Mouse (Mus musculus) midbrain, embryonic 10.5 days (tissue): ENCODE measurements at regions not wholly inside any gene's neighbourhood (a gene's known extent, or its start where the extent isn't known, plus 50 kb on each side); places are given as distances from the start of the nearest gene placed in this dataset.

Source experiments
- DNase-seq: peaks from one replicate; pipeline ENCODE4 v3.0.0-alpha.2; 2017; ENCODE audit warnings: low spot score
- H3K27ac ChIP-seq: fragments of 300-500 bp; sonication (generic); replicated peaks from 2 replicates; pipeline ENCODE4 v1.5.1; 2016; ENCODE audit warnings: mild to moderate bottlenecking
- H3K27me3 ChIP-seq: fragments of 300-500 bp; sonication (generic); 2 replicates; pipeline ENCODE4 v1.6.1; 2016; ENCODE audit warnings: low read depth, mild to moderate bottlenecking; ENCODE audit not compliant: poor library complexity, severe bottlenecking
- H3K36me3 ChIP-seq: fragments of 300-500 bp; sonication (generic); 2 replicates; pipeline ENCODE4 v1.6.1; 2016; ENCODE audit warnings: mild to moderate bottlenecking, moderate library complexity
- H3K4me1 ChIP-seq: fragments of 300-500 bp; sonication (generic); 2 replicates; pipeline ENCODE4 v1.6.1; 2016
- H3K4me3 ChIP-seq: fragments of 300-500 bp; sonication (generic); 2 replicates; pipeline ENCODE4 v1.5.1; 2016; ENCODE audit warnings: mild to moderate bottlenecking, moderate library complexity
- H3K9me3 ChIP-seq: fragments of 300-500 bp; sonication (generic); replicated peaks from 2 replicates; pipeline ENCODE4 v1.6.1; 2016; ENCODE audit warnings: mild to moderate bottlenecking
- WGBS: fragments of 180-500 bp; shearing (Covaris S2); methylation state at CpG from one replicate; pipeline ENCODE4 v1.1.7; 2016; 5-methylcytosine and 5-hydroxymethylcytosine counted together

DNA sequence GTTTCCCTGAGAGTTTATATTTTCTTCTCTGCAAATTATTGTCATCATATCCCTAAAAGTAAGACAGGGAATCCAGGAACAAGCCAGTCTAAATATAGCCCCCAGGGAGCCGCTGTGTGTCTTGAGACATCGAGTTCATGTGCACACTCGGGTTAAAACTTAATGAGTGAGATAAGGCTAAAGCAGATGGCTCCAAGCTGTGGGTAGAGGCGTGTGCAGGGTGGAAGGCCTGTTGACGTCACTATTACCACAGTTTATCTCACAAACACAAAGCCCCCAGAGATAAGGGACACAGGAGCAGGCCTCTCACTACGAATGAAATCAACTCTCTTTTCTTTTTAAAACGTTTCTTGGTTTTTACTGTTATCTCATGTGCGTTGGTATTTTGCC lies 218.6 kb upstream of the Hes1 start:
- Histone ChIP-seq H3K4me3 (no peak overlapping the region), H3K27ac (0 out of 2 replicates have a peak overlapping the region, but pooled peaks have one; percentile 1), H3K27me3 (peaks cover 96% of the 10 kb centered on the region), H3K36me3 (no peaks in the 10 kb centered on the region), H3K9me3 (no peaks in the 10 kb centered on the region), H3K4me1 (peaks cover 21% of the 10 kb centered on the region)
- 49% methylated on average over 8 of the region's 8 CpGs for WGBS
- no peak for DNase-seq

DNA sequence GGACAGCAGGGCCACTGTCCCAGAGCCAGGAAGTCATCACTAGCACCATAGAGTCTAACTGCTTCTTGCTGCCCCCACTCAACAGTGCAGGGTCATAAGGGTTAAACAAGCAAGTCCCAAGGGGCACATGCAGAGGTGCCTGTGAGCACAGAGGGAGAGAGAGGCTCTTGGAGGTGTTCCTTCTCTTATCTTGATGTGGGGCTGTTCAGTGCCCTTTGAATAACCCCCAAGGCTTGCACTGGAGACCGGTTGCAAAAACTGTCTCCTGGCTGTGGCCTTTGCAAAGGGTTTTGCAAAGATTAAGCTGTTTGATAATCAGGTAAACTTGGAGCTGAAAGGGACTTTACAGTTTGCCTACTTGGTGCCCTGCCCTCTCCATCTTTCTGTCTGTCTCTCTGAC lies 217.1 kb upstream of the Hes1 start:
- Histone ChIP-seq H3K4me1 (peaks cover 36% of the 10 kb centered on the region), H3K27me3 (peaks cover 96% of the 10 kb centered on the region), H3K27ac (no peak overlapping the region), H3K9me3 (no peaks in the 10 kb centered on the region), H3K36me3 (no peaks in the 10 kb centered on the region), H3K4me3 (no peak overlapping the region)
- DNase-seq = no peak
- 54% methylated on average over 1 of the region's 1 CpGs for WGBS

DNA sequence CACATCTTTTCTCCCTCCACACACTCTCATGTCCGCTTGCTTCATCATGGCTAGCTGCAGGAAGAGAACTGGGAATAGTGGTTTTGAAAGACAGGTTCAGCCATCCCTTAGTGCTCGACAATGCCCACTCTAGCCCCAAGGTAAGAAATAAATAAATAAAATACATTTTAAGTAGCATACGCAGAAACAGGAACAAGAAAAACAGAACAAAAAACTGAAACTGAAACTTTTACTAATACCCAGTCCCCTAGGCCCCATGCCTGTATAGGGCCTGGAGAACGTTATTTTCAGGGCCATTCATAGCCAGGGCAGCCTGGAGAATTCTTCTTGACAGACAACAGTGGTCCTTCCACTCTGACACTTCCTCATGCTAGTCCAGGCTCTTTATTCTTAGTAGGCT lies 216.4 kb upstream of the Hes1 start:
- WGBS = 79% methylated on average over 4 of the region's 4 CpGs
- DNase-seq = no peak
- Histone ChIP-seq H3K27ac (no peak overlapping the region), H3K36me3 (no peaks in the 10 kb centered on the region), H3K4me3 (no peak overlapping the region), H3K4me1 (peaks cover 37% of the 10 kb centered on the region), H3K9me3 (no peaks in the 10 kb centered on the region), H3K27me3 (peaks cover 96% of the 10 kb centered on the region)

DNA sequence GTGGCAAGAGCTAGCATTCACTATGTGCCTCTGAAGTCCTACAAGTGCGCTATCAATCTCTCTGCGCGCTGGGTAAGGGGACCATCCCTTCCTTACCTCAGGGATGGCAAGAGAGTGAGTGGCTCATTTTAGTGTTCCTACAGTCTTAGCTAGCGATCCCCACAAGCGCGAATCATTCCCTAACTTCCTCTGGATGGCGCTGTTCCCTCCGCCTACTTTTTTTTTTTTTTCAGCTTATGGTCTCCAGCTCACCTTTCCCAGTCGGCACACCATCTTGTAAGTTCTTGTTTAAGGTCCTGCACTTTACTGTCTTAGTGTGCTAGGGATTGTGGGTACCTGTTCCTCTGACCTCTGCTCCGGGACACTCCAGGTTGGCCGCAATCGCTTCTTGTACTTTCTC lies 215.7 kb upstream of the Hes1 start:
- WGBS = 85% methylated on average over 12 of the region's 12 CpGs

DNA sequence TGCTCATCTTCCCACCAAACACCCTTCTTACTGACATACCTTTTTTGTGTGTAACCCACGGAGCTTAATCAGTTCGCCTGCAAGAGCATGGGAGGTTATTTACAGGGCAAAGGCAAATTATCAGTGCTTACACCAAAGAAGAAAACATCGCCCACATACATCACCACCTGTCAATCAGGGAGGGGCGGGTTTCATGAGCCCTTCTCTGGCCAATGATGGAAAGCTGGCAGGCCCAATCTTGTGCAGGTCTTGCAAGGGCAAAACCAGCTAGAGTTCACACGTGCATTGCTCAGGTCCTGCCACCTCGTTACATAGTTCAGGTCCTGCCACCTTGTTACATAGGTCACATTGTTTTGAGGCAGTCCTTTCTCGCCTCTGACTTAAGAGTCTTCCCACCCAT lies 214.7 kb upstream of the Hes1 start:
- Histone ChIP-seq H3K27ac (no peak overlapping the region), H3K4me3 (no peak overlapping the region), H3K36me3 (no peaks in the 10 kb centered on the region), H3K9me3 (no peaks in the 10 kb centered on the region), H3K27me3 (peaks cover 87% of the 10 kb centered on the region), H3K4me1 (peaks cover 34% of the 10 kb centered on the region)
- no peak for DNase-seq
- WGBS = 81% methylated on average over 7 of the region's 7 CpGs

More for the DNA sequence above, 215.7 kb upstream of the Hes1 start:
- Histone ChIP-seq H3K27ac (no peak overlapping the region), H3K27me3 (peaks cover 95% of the 10 kb centered on the region), H3K4me3 (no peak overlapping the region), H3K36me3 (no peaks in the 10 kb centered on the region), H3K9me3 (no peaks in the 10 kb centered on the region), H3K4me1 (peaks cover 37% of the 10 kb centered on the region)
- DNase-seq = no peak

DNA sequence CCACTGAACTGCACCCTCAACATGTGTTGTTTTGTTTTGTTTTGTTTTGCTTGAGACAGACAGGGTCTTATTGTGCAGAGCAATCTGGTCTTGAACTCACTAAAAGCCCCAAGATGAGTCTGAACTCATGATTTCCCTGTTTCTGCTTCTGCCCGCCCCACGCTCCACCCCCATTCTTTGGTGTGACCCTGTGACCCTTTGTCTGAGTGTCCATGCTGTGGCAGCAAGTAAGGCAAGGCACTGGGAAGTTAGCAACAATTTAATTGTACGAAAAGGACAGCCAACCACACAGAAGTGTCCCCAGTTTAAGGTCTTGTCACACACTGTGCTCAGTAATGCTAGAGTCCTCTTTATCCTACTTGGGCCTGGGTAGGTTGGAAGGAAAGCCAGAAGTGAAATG lies 213.6 kb upstream of the Hes1 start:
- no peak for DNase-seq
- WGBS = 27% methylated on average over 3 of the region's 3 CpGs
- H3K9me3 ChIP-seq = no peaks in the 10 kb centered on the region
- H3K4me1 ChIP-seq = peaks cover 23% of the 10 kb centered on the region
- H3K36me3 ChIP-seq = no peaks in the 10 kb centered on the region
- H3K4me3 ChIP-seq = no peak overlapping the region
- 0 out of 2 replicates have a peak overlapping the region, but pooled peaks have one; percentile 28 for H3K27ac ChIP-seq
- H3K27me3 ChIP-seq = peaks cover 85% of the 10 kb centered on the region

DNA sequence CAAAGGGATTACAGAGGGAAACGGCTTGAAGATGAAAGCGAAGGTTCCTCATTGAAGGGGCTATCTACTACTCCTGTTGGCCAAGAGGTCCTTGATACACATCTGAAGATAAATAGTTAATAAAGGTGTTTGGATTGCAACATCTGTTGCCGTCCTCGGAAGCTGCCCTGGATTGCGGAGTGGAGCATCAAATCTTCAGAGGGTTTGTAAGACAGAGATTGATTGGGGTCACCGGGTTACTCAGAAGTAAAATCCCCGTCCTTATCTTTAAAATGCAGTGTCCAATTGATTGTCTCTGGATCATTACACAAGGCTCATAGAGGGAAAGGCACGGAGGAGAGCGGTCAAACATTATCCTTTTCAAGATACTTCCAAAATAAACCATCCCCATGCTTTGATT lies 212.4 kb upstream of the Hes1 start:
- Histone ChIP-seq H3K36me3 (no peaks in the 10 kb centered on the region), H3K27me3 (peaks cover 83% of the 10 kb centered on the region), H3K9me3 (no peaks in the 10 kb centered on the region), H3K4me3 (no peak overlapping the region), H3K4me1 (peaks cover 22% of the 10 kb centered on the region), H3K27ac (no peak overlapping the region)
- 45% methylated on average over 9 of the region's 9 CpGs for WGBS
- no peak for DNase-seq

DNA sequence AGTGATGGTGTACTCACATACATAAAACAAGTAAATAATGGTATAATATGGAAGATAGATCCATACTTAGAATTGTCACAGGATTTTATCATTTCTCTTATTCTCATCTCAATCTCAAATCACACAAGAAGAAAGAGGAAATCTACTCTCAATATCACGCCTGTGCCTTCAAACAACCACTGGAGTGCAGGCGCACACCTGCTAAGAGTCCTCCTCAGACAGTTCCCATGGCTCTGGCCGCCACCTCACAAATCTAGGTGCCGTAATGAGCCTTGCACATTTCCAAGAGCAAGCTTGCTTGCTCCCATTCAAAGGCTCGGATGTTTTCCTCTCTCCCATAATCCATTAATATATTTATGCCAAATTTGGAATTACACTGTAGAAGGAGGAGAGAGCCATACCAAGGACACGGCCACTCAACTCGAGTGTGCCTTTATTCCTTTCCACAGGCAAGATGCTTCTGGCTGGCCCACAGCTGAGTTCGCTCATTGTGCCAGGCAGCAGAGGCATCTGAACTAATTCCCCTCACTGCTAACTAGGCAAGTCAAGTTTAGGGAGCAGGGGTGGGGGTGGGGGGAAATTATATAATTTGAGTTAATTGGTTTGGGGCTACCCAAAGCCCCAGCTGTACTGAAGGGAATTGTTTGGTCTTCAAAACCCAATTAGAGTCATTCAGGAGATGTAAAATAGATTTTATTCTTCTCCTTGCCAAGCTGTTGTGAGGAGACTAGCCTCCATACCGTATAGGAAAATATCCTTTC lies 209.2 kb upstream of the Hes1 start:
- peaks cover 84% of the 10 kb centered on the region for H3K27me3 ChIP-seq
- H3K36me3 ChIP-seq = no peaks in the 10 kb centered on the region
- no peak overlapping the region for H3K4me3 ChIP-seq
- H3K27ac ChIP-seq = no peak overlapping the region
- DNase-seq = no peak
- 92% methylated on average over 9 of the region's 9 CpGs for WGBS
- peaks cover 21% of the 10 kb centered on the region for H3K4me1 ChIP-seq
- no peaks in the 10 kb centered on the region for H3K9me3 ChIP-seq

DNA sequence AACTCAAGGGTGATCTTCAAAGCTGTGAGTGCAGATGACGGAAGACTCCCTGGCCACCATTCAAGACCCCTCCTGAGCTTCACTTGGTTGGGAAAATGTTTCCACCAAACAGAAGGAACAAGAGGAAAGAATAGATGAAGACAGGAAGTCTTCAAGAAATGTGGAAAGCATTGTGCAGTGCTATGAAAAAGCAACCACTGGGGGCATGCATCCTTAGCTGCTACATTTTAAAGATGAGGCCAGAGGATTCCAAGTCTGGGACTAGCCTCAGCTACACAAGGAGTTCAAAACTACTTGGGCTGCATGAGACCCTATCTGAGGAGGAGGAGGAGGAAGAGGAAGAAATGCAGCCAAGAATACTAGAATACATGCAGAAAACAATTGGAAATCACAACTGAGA lies 207.6 kb upstream of the Hes1 start:
- Histone ChIP-seq H3K9me3 (no peaks in the 10 kb centered on the region), H3K4me1 (peaks cover 17% of the 10 kb centered on the region), H3K27ac (no peak overlapping the region), H3K27me3 (peaks cover 86% of the 10 kb centered on the region), H3K36me3 (no peaks in the 10 kb centered on the region), H3K4me3 (no peak overlapping the region)
- WGBS = 89% methylated on average over 1 of the region's 1 CpGs
- no peak for DNase-seq

DNA sequence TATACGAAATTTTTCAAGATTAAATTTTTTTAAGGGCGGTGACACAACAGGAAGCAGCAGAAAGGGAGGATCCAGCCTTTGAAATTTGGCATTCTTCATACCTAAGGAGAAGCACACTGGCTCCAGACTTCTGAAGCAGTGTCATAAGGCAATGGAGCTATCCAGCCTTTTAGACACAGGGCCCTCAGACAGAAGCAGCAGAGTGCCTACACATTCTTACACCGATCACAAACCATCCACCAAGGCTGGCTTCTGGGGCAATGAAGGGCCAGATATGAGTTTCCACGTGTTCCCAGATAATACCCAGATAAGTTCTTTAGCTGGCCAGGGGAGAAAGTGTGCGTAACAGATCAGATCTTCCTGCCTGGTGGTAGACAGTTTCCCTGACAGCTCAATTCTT lies 205.5 kb upstream of the Hes1 start:
- peaks cover 11% of the 10 kb centered on the region for H3K4me1 ChIP-seq
- no peak for DNase-seq
- H3K4me3 ChIP-seq = no peak overlapping the region
- H3K27ac ChIP-seq = no peak overlapping the region
- no peaks in the 10 kb centered on the region for H3K36me3 ChIP-seq
- H3K9me3 ChIP-seq = no peaks in the 10 kb centered on the region
- WGBS = 72% methylated on average over 5 of the region's 5 CpGs
- H3K27me3 ChIP-seq = peaks cover 89% of the 10 kb centered on the region

DNA sequence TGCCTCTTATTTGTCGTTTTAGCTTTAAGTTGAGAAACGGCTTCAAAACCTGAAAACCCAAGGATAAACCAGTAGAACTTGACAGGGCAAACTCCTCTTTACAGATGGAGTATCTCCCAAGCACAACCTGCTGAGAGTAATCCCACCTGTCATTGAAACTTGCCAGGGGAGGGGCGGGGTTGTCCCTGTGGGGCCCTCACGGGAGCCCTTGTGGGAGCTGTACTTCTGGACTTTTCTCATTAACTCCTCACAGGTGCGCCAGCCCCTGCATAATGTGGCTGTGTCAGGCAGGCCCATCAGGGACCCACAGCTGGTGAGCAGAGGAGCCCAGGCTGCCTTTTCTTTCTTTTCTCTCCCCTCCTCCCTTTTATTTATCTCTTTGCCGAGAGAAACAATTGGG lies 203.9 kb upstream of the Hes1 start:
- WGBS = 11% methylated on average over 6 of the region's 6 CpGs
- H3K4me1 ChIP-seq = peaks cover 11% of the 10 kb centered on the region
- no peak overlapping the region for H3K4me3 ChIP-seq
- no peaks in the 10 kb centered on the region for H3K9me3 ChIP-seq
- H3K27me3 ChIP-seq = peaks cover 96% of the 10 kb centered on the region
- H3K36me3 ChIP-seq = no peaks in the 10 kb centered on the region
- no peak overlapping the region for H3K27ac ChIP-seq
- DNase-seq = no peak

DNA sequence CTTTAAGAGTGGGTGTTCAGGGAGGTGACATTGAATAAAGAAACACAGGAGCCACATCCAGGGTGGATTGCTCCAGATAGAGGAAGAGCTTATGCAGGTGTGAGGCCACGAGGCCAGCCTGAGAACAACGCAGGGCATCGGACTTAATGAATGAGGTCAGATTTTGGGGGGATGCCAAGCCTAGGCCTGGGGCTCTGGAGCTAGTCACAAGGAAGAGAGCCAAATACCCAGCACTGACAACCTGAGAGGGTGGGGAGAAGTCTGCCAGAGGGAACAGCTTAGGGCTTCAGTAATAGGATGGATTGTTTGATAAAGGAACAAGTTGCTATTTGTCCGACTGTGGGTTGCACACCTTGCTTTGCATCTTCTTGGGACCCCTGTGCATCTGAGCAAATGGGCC lies 203.1 kb upstream of the Hes1 start:
- 28% methylated on average over 4 of the region's 4 CpGs for WGBS
- Histone ChIP-seq H3K36me3 (no peaks in the 10 kb centered on the region), H3K27ac (no peak overlapping the region), H3K4me1 (peaks cover 11% of the 10 kb centered on the region), H3K27me3 (peaks cover 97% of the 10 kb centered on the region), H3K9me3 (no peaks in the 10 kb centered on the region), H3K4me3 (no peak overlapping the region)
- no peak for DNase-seq

DNA sequence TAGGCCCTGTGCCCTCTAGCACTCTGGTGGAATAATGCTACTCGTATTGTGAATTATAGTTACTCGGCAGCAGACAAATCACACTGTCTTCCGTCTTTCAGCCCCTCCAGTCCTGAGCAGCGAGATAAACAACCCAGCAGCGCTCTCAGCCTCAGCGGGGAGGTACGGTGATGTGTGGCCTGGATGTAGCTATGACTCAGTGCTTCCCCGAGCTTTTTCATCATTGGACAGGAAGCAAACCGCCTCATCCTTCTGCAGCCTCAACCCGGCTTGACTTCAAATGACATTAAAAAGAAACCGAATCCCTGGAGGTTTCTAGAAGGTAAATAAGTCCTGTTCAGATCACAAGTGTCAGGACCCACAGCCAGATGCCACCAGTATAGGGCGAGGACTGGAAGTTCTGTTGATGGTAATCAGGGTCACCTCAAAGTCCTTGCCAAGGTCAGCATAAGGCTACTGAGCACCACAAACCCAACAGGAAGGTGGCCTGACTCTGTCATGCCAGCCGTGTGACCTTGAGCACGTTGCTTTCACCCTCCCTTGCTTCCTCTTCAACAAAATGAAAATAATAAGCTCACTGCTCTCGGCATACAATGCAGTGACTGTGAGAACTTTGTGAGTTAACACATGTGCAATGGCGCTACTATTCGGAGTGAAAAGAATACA lies 199.0 kb upstream of the Hes1 start:
- Histone ChIP-seq H3K4me1 (peaks cover 6% of the 10 kb centered on the region), H3K27ac (no peak overlapping the region), H3K9me3 (no peaks in the 10 kb centered on the region), H3K4me3 (no peak overlapping the region), H3K27me3 (peaks cover 81% of the 10 kb centered on the region), H3K36me3 (no peaks in the 10 kb centered on the region)
- WGBS = 83% methylated on average over 17 of the region's 17 CpGs
- no peak for DNase-seq
